Mouse (Mus musculus): Measurements from ENCODE around the gene Psph. TPM values are rescaled to one million over a fixed set of nuclear protein-coding genes. Genes with fewer than 3 reads are reported as not detected.
"Not testable (repeated sequence)": the region's sequence is repeated elsewhere in the genome, so short reads cannot be mapped to it uniquely, and the experiment has no call there.

The Psph gene
- polyA plus RNA-seq, 1 experiment: 27.4 TPM

- Histone ChIP-seq H3K4me3 (ENCODE audit: insufficient read depth, low read length) (peak overlapping the region; percentile 48), H3K27ac (ENCODE audit: insufficient read depth, low read length) (no peak overlapping the region), H3K4me1 (ENCODE audit: control insufficient read depth, insufficient read depth, low read length) (no peaks in the 10 kb centered on the region)
- no peak for TF ChIP-seq CTCF (IDR thresholded peaks at IDR 0.05; ENCODE audit: extremely low read depth, insufficient read depth, low read length)
- TF ChIP-seq POLR2A (IDR thresholded peaks at IDR 0.05; ENCODE audit: extremely low read depth, insufficient read depth, low read length): no peak
Measured at GRCm38 (mm10) chr5:129778348-129778995, 8.8 kb downstream of the Psph start.

- no peak overlapping the region for H3K27ac ChIP-seq (ENCODE audit: insufficient read depth, low read length)
- no peaks in the 10 kb centered on the region for H3K4me1 ChIP-seq (ENCODE audit: control insufficient read depth, insufficient read depth, low read length)
- TF ChIP-seq POLR2A (IDR thresholded peaks at IDR 0.05; ENCODE audit: extremely low read depth, insufficient read depth, low read length) (no peak), CTCF (IDR thresholded peaks at IDR 0.05; ENCODE audit: extremely low read depth, insufficient read depth, low read length) (no peak)
- no peak overlapping the region for H3K4me3 ChIP-seq (ENCODE audit: insufficient read depth, low read length)
Measured at GRCm38 (mm10) chr5:129774661-129775060, 12.6 kb downstream of the Psph start.

GRCm38 (mm10) chr5:129773330-129773729 is 13.9 kb downstream of the Psph start:
- H3K4me3 ChIP-seq (ENCODE audit: insufficient read depth, low read length); H3K4me1 ChIP-seq (ENCODE audit: control insufficient read depth, insufficient read depth, low read length); H3K27ac ChIP-seq (ENCODE audit: insufficient read depth, low read length): not testable (repeated sequence)

- H3K4me1 ChIP-seq (ENCODE audit: control insufficient read depth, insufficient read depth, low read length): no peaks in the 10 kb centered on the region
- no peak overlapping the region for H3K4me3 ChIP-seq (ENCODE audit: insufficient read depth, low read length)
- TF ChIP-seq POLR2A (IDR thresholded peaks at IDR 0.05; ENCODE audit: extremely low read depth, insufficient read depth, low read length) (no peak), CTCF (IDR thresholded peaks at IDR 0.05; ENCODE audit: extremely low read depth, insufficient read depth, low read length) (no peak)
Measured at GRCm38 (mm10) chr5:129772433-129772832, 14.8 kb downstream of the Psph start.

GRCm38 (mm10) chr5:129770443-129771355 is 16.6 kb downstream of the Psph start:
- H3K4me3 ChIP-seq (ENCODE audit: insufficient read depth, low read length): no peak overlapping the region
- TF ChIP-seq CTCF (IDR thresholded peaks at IDR 0.05; ENCODE audit: extremely low read depth, insufficient read depth, low read length) (no peak), POLR2A (IDR thresholded peaks at IDR 0.05; ENCODE audit: extremely low read depth, insufficient read depth, low read length) (no peak)
- H3K27ac ChIP-seq (ENCODE audit: insufficient read depth, low read length): no peak overlapping the region
- no peaks in the 10 kb centered on the region for H3K4me1 ChIP-seq (ENCODE audit: control insufficient read depth, insufficient read depth, low read length)

More at GRCm38 (mm10) chr5:129772433-129772832, 14.8 kb downstream of the Psph start:
- H3K27ac ChIP-seq (ENCODE audit: insufficient read depth, low read length): no peak overlapping the region

GRCm38 (mm10) chr5:129761865-129762540 is 25.2 kb downstream of the Psph start:
- no peaks in the 10 kb centered on the region for H3K4me1 ChIP-seq (ENCODE audit: control insufficient read depth, insufficient read depth, low read length)
- TF ChIP-seq POLR2A (IDR thresholded peaks at IDR 0.05; ENCODE audit: extremely low read depth, insufficient read depth, low read length) (peak; percentile 22; the same call in 1 of the 2 replicates), CTCF (IDR thresholded peaks at IDR 0.05; ENCODE audit: extremely low read depth, insufficient read depth, low read length) (no peak)
- H3K27ac ChIP-seq (ENCODE audit: insufficient read depth, low read length): peak overlapping the region; percentile 70
- H3K4me3 ChIP-seq (ENCODE audit: insufficient read depth, low read length): no peak overlapping the region

- no peak overlapping the region for H3K4me3 ChIP-seq (ENCODE audit: insufficient read depth, low read length)
- TF ChIP-seq POLR2A (IDR thresholded peaks at IDR 0.05; ENCODE audit: extremely low read depth, insufficient read depth, low read length) (no peak), CTCF (IDR thresholded peaks at IDR 0.05; ENCODE audit: extremely low read depth, insufficient read depth, low read length) (no peak)
- no peak overlapping the region for H3K27ac ChIP-seq (ENCODE audit: insufficient read depth, low read length)
- no peaks in the 10 kb centered on the region for H3K4me1 ChIP-seq (ENCODE audit: control insufficient read depth, insufficient read depth, low read length)
Measured at GRCm38 (mm10) chr5:129759929-129760480, 27.2 kb downstream of the Psph start.

- Histone ChIP-seq H3K27ac (ENCODE audit: insufficient read depth, low read length) (no peak overlapping the region), H3K4me3 (ENCODE audit: insufficient read depth, low read length) (no peak overlapping the region), H3K4me1 (ENCODE audit: control insufficient read depth, insufficient read depth, low read length) (no peaks in the 10 kb centered on the region)
- TF ChIP-seq POLR2A (IDR thresholded peaks at IDR 0.05; ENCODE audit: extremely low read depth, insufficient read depth, low read length): no peak
- no peak for TF ChIP-seq CTCF (IDR thresholded peaks at IDR 0.05; ENCODE audit: extremely low read depth, insufficient read depth, low read length)
Measured at GRCm38 (mm10) chr5:129756886-129757285, 30.4 kb downstream of the Psph start.

- no peak overlapping the region for H3K4me3 ChIP-seq (ENCODE audit: insufficient read depth, low read length)
- H3K27ac ChIP-seq (ENCODE audit: insufficient read depth, low read length): no peak overlapping the region
- H3K4me1 ChIP-seq (ENCODE audit: control insufficient read depth, insufficient read depth, low read length): no peaks in the 10 kb centered on the region
- no peak for TF ChIP-seq CTCF (IDR thresholded peaks at IDR 0.05; ENCODE audit: extremely low read depth, insufficient read depth, low read length)
- no peak for TF ChIP-seq POLR2A (IDR thresholded peaks at IDR 0.05; ENCODE audit: extremely low read depth, insufficient read depth, low read length)
Measured at GRCm38 (mm10) chr5:129744050-129744449, 43.2 kb downstream of the Psph start.
